Mouse (Mus musculus) fat pad, adult 2 months (tissue): ENCODE data around the gene Mgat4b.
"Not testable (repeated sequence)": the region's sequence is repeated elsewhere in the genome, so short reads cannot be mapped to it uniquely, and the experiment has no call there.

Experiments used
- DNase-seq: peaks from one replicate; pipeline ENCODE4 v3.0.0-alpha.2; 2011; ENCODE audit warnings: low read depth, low spot score; ENCODE audit errors: extremely low read depth

The Mgat4b gene

DNA sequence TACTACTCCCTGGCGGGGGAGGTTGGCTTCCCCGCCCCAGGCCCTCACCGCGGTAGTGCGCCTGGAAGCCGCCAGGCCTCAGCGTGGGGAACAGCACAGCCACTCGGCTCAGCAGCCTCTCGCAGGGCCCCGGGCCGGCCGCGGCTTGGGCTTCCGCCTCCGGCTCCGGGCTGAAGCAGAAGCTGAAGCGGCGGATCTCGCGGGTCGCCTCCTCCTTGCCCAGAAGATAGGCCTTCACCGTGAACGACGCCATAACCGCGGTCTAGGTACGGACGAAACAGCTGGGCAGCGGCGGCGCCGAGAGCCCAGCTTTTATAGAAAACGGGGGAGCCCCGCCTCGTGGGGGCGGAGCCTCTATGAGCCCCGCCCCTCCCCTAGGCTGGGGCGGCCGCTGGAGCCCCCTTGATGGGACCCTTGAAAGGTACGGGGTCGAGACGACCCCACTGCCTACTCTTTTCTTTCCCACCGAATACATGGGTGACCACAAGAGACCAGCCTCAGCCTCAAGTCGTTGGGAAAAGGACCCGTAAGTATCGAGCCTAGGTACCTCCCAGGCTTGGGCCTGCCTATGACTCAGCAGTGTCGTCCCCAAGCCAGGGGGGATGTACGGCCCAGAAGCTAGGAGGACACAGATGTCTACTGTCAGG lies at the start of gene Mgat4b, which contains the start of gene Sqstm1:
TSS of gene Mgat4b (plus strand) at position 386 of the 647 bp plus-strand sequence.
TSS of gene Sqstm1 (minus strand) at position 323 of the 647 bp plus-strand sequence.
- DNase-seq: no peak

- no peak for DNase-seq
Observed at GRCm38 (mm10) chr11:50161578-50162304, 48.9 kb upstream of the Mgat4b start.

- no peak for DNase-seq
Observed at GRCm38 (mm10) chr11:50162338-50163050, 48.2 kb upstream of the Mgat4b start.

DNA sequence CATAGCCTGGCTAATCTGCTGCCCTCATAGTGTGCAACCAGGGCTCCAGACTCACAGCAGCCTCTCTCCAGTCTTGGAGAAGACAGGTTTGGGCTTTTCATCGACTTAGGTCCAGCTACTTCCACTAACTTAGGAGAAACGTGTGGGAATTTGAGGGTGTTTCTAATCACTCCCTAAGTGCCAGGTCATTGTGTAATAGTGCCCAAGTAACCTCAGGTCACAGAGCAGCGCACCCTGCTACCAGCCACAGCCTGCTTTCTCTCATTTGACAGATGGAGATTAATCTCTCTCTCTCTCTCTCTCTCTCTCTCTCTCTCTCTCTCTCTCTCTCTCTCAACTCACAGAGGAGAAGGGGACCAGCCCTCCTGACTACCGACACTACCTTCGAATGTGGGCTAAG lies 42.3 kb upstream of the Mgat4b start:
- no peak for DNase-seq

GRCm38 (mm10) chr11:50174111-50174729 lies 36.5 kb upstream of the Mgat4b start, which contains the start of gene Mrnip:
TSS of gene Mrnip (plus strand) at chr11:50174444.
- not testable (repeated sequence) for DNase-seq

DNA sequence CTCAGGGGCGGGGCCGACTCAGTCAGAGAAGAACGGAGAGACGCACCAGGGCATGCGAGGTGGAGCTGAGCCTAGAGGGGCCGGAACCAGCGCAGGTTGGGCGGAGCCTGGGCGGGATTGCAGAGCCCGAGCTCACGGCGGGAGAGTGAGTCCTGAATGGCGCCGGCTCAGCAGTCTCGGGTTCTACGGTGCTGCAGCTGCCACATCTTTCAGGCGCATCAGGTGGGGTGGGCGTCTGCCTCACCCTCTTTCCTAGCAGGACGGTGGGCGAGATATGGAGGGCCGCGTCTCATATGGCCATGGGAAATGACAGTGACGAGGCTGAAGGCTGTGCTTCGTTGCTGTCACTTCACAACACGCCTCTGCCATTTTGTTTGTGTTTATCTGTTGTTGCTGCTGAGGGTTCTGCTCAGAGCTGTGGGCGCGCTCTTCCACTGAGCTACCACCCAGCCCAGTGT lies 35.9 kb upstream of the Mgat4b start:
- DNase-seq: peak; percentile 58

DNA sequence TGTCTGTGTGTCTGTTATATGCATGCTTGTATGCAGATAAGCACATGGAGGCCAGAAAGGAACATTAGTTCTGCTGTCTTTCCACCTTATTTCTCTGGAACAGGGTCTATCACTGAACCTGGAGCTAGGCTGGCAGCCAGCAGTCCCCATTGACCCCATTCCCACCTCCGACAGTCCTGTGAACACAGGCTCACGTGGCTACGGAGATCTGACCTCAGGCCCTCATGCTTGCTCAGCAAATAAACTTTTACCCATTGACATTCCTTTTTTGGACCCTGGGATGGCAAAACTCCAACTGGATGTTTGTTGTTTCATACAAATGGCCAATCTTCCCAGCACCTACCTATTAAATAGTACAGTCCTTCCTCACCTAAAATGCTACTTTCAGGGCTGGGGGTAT lies 34.3 kb upstream of the Mgat4b start:
- DNase-seq: no peak

DNA sequence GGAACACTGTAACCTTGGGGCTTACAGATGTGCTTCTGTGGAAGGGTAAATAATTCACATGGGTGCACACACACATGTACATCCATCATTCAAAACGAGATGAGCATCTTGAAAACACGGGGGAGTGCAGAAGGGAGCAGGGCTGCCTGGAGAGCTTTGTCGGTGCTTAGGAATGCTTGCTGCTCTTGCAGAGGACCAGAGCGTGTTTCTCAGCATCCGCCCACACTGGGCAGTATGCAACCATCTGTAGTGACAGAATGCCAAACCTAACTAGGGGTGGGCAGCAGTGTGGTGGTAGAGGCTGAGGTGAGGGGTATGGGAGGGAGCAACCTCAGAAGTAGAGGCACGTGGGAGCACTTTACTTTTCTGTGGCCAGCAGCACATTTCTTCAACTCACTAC lies 33.6 kb upstream of the Mgat4b start:
- DNase-seq: no peak

GRCm38 (mm10) chr11:50178532-50179488 lies 31.9 kb upstream of the Mgat4b start:
- DNase-seq: no peak

DNA sequence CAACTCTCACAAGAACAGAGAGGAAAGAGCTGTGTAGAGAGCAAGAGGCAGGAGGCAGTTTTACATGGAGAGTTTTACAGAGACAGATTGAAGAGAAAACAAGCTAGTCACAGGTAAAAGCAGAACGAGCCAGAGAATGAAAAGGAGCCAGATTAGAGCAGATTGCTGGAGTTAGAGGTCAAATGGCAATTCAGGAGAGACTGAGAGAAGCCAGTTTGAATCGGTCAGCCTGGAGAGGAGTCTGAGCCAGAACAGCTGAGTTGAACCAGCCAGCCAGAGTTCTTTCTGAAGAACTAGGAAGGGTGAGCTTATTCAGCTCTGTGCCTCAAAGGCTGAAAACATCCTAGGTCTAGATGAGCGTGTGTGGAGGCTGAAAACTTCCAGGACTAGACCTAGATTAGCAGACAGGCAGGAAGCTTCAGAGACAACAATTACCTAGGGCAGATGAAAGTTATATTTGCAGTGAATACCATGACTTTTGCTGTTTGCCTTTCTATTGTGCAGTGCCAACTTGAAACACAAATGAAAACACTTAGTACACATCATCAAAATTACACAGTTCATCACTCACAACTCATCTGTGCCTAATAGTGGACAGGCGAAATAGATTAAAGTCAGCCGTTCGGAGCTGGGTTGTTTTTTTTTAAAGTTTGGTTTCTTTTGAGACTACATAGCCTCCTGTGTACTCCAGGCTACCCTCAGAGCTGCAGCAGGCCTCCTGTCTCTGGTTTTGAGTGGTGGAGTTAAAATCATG lies 30.0 kb upstream of the Mgat4b start:
- no peak for DNase-seq

GRCm38 (mm10) chr11:50182702-50183101 lies 28.0 kb upstream of the Mgat4b start:
- no peak for DNase-seq

GRCm38 (mm10) chr11:50184788-50185187 lies 25.9 kb upstream of the Mgat4b start:
- no peak for DNase-seq

GRCm38 (mm10) chr11:50188682-50189081 lies 22.0 kb upstream of the Mgat4b start:
- no peak for DNase-seq

- DNase-seq: no peak
Observed at GRCm38 (mm10) chr11:50190362-50190761, 20.3 kb upstream of the Mgat4b start.

GRCm38 (mm10) chr11:50192278-50192677 lies 18.4 kb upstream of the Mgat4b start:
- no peak for DNase-seq

DNA sequence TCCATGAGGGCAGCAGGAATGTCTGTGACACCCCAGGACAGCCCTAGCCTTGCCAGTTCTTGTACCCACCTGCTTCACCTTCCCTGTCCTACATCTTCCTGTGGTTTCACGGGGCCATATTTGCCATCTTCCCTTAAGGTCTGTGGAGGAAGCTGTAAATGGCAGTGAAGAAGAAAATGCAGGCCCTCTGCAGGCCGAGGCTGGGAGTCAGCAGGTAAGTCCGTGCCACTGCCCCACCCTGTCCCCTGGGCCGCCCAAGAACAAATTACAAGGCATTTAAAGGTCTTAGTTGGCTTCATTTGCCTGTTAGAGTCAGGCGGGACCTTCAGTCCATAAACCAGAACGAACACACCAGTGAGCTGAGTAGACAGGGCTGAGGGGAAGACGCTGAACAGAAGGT lies 16.6 kb upstream of the Mgat4b start:
- DNase-seq: no peak

DNA sequence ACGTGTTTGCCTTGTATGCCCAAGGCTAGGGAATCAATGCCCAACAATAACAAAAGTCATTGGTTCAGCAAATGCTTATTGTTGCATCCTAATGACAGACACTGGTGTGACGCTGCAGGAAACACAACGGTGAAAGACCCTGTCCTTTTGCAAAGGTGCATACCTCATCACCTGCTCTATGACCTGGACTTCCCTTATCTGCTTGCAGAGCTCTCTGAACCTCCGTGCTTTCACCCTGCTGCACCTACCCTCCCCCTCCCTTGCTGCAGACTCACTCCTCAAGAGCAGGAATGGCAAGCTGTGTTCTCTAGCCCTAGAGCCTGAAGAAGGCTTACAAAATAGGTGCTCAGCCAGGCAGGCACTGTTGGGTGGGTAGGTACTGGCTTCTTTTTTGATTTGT lies 15.9 kb upstream of the Mgat4b start:
- DNase-seq: no peak

- DNase-seq: no peak
Observed at GRCm38 (mm10) chr11:50197500-50197899, 13.2 kb upstream of the Mgat4b start.

- no peak for DNase-seq
Observed at GRCm38 (mm10) chr11:50198219-50198846, 12.4 kb upstream of the Mgat4b start.
